Mouse (Mus musculus) left cerebral cortex, adult 2 months (tissue): Measurements from ENCODE around the gene Gm12117. TPM values are rescaled to one million over a fixed set of nuclear protein-coding genes. Genes with fewer than 3 reads are reported as not detected.

Experiments used
- DNase-seq, 2 experiments: peaks; one replicate each; pipeline ENCODE4 v3.0.0; 2021 to 2022; ENCODE audit warnings: low spot score in 2 of 2, mixed read lengths in 1 of 2; ENCODE audit errors: extremely low spot score in 1 of 2
- H3K27ac ChIP-seq: fragments of 200-600 bp; 2 replicates; pipeline ENCODE4 v1.8.1; 2022
- H3K4me3 ChIP-seq: fragments of 200-600 bp; 2 replicates; pipeline ENCODE4 v1.8.1; 2022
- CTCF ChIP-seq: fragments of 200-600 bp; IDR thresholded peaks from 2 replicates; pipeline ENCODE4 v1.8.1; 2022; ENCODE audit warnings: antibody characterized with exemption, mild to moderate bottlenecking, moderate library complexity
- intact Hi-C: fragments of 180-260 bp; cut with DNase I; formaldehyde crosslinking; loops from one replicate; pipeline ENCODE4 v1.15.1; 2025
- long read RNA-seq, 2 experiments: library from polyadenylated mRNA; stranded (forward); transcript quantifications; one replicate each; pipeline ENCODE4 v2.0.0; 2021; ENCODE audit warnings: borderline mapping rate in 2 of 2
- total RNA-seq, 2 experiments: library from RNA; stranded (reverse); gene quantifications; 2 replicates each; pipeline ENCODE4 v1.2.3; 2021

Gm12117 gene
- total RNA-seq, result under 1 TPM in 1 of 2 experiments, not detected in 1; 0.72 TPM
- long read RNA-seq, experiment 1, result 0 reads
- long read RNA-seq, experiment 2, result 0 reads

DNA sequence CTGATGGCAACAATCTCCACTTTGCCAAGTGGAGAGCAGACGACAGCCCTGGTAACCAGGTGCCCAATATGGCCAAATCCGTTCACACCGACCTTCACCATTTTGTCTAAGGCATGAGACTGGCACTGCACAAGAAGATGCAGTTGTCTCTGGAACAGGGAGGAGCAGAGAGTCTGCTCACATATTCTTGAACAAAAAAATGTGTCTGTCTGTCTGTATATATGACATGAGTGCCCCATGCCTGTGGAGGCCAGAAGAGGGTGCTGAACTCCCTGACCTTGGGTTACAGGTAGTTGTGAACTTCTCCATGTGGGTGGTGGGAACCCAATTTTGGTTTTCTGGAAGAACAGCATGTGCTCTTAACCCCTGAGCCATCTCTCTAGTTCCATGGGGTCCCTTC lies at the start of gene Gm12117:
Gene Gm12117 (minus strand): TSS at position 101 of the 400 bp plus-strand sequence.
- Histone ChIP-seq H3K4me3 (no peak within 1 kb of the TSS), H3K27ac (no peak within 1 kb of the TSS)
- DNase-seq, result no peak
- intact Hi-C loops, result no loop called here
- TF ChIP-seq CTCF, result no peak

DNA sequence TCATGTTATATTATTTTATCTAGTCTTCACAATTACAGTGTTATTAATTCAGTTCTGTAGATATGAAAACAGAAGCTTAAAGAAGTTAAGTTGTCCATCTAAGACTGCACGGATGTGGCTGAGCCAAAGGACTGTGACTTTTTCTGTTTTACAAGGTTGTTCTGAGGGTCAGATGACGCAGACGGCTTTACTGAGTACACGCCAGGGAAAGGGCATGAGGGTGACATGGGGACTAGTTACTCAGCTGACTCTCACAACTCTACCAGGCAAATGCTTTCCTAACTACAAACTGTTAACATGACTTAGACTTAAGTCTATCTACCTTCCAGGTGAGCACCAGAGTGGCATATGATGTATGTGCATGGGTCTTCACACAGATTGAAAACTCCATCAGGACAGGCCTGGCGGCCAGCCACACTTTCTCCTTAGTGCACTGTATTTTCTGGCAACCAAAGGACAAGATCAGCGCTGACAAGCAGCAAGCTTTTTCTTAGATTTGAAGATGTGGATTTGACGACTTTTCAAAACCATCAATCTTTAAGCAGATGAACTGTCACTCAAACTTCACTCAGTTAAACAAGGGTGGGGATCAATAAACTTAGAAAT lies 42.6 kb upstream of the Gm12117 start:
- no peak overlapping the region for H3K27ac ChIP-seq
- H3K4me3 ChIP-seq, result no peak overlapping the region
- no peak for DNase-seq
- no peak for TF ChIP-seq CTCF
- intact Hi-C loops, result no loop called here

GRCm38 (mm10) chr11:33309566-33309965 lies 33.0 kb upstream of the Gm12117 start:
- DNase-seq, result no peak
- TF ChIP-seq CTCF, result no peak
- Histone ChIP-seq H3K4me3 (no peak overlapping the region), H3K27ac (no peak overlapping the region)
- intact Hi-C loops, result no loop called here

DNA sequence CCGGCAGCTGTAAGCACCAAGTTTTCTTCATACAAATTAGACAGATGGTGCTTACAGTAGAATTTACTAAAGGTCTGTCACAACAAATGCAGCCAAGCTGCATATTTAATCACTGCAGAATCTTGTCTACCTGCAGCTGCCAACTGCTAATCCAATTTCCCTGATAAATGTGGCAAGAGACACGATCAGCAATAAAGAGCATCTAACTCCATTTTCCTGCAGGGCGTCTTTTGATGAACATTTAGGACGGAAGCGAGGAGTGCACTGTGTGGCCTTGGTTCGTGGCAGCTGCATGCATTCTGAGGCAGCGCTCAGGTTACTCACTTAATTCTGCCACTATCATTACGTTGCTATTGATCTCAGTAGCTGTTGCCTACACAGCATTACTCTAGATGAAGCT lies 24.3 kb upstream of the Gm12117 start:
- intact Hi-C loops, result no loop called here
- no peak for DNase-seq
- no peak for TF ChIP-seq CTCF
- H3K27ac ChIP-seq, result no peak overlapping the region
- no peak overlapping the region for H3K4me3 ChIP-seq

- H3K4me3 ChIP-seq, result no peak overlapping the region
- TF ChIP-seq CTCF, result no peak
- no peak overlapping the region for H3K27ac ChIP-seq
- no peak for DNase-seq
- intact Hi-C loops, result loop anchor here (10.0 kb wide), 1 partner anchor 315 kb away; no protein-coding TSS in a partner anchor
Measured at GRCm38 (mm10) chr11:33299371-33299770, 22.8 kb upstream of the Gm12117 start.

GRCm38 (mm10) chr11:33297121-33297520 lies 20.6 kb upstream of the Gm12117 start:
- no peak overlapping the region for H3K4me3 ChIP-seq
- no peak for DNase-seq
- H3K27ac ChIP-seq, result no peak overlapping the region
- TF ChIP-seq CTCF, result no peak
- intact Hi-C loops, result loop anchor here (10.0 kb wide), 1 partner anchor 318 kb away; no protein-coding TSS in a partner anchor

DNA sequence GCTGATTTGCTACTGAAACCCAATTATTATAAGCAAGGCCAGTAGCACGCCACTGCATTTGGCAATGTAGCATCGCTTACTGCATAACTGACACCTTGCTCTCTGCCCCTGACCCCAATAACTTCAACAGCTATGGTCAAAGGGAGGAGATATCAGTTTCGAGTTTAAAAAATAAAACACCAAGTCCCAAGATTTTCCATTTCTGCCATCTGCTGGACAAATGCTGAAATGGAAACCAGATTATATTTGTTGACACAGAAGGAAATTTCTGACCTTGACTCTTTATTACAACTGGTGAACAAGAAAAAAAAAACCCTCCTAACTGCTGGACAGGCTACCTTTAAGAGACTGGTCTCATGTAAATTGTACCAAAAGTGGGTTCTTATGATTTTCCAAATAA lies 18.9 kb upstream of the Gm12117 start:
- intact Hi-C loops, result loop anchor here (1.0 to 10.0 kb wide), 2 partner anchors 119 to 319 kb away; no protein-coding TSS in a partner anchor
- DNase-seq, result no peak
- TF ChIP-seq CTCF, result peak; percentile 67
- Histone ChIP-seq H3K4me3 (no peak overlapping the region), H3K27ac (no peak overlapping the region)

DNA sequence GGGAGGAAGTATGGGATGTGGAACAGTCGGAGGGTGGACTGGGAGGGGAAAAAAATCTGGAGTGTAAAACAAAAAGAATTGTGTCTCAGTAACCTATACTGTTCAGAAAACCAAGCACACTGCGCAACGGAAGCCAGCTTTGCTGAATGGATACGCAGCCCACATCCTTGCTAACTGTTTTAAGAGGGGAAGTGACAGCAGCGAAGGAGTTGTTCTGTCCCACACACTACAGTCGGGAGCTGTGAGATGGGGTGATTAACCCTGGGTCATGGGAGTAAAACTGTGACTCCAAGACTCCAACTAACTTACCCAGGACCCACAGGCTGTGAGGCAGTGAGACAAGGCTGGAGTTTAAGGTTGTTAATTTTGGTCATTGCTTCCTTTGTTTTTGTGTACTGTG lies 17.5 kb upstream of the Gm12117 start:
- no peak for DNase-seq
- no peak for TF ChIP-seq CTCF
- Histone ChIP-seq H3K4me3 (no peak overlapping the region), H3K27ac (no peak overlapping the region)
- intact Hi-C loops, result loop anchor here (10.0 kb wide), 1 partner anchor 321 kb away; no protein-coding TSS in a partner anchor

DNA sequence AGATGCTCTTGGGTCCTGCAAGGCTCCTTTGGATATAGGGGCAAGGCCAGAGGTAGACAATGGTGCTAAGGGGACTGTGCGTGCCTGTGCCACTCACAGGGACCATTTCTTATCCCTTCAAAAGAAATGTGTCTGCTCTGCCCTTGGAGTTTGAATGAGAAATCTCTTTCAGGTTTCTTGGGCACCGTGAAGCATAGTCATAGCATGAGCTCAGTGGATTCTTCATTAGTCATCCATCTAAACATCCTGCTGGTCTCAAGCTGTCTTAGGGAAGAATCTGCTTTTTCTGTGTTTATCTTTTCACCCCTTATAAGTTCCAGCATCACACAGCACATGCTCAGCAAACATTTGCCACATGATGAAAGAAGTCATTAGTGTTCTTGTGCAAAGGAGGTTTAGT lies 2.0 kb upstream of the Gm12117 start:
- DNase-seq, result no peak
- intact Hi-C loops, result no loop called here
- TF ChIP-seq CTCF, result no peak
- Histone ChIP-seq H3K27ac (no peak overlapping the region), H3K4me3 (no peak overlapping the region)

DNA sequence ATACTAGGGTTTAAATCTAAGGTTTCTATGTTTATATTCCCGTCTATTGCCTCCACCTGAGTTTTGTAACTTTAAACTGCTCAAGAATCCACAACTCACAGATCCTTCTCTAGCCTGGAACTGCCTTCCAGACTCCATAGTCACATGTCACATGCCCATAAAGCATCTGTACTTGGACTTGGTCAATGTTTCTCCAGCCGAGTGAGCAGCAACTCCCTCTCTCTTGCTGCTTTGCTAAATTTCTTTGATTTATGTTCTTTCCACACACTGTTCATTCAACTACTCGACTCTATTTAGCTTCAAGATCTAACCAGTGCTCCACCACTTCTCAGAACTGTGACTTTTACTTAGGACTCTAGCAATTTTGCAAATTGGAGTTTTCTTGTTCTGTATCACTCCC lies 1.7 kb downstream of the Gm12117 start:
- intact Hi-C loops, result no loop called here
- Histone ChIP-seq H3K4me3 (no peak overlapping the region), H3K27ac (no peak overlapping the region)
- TF ChIP-seq CTCF, result no peak
- no peak for DNase-seq

DNA sequence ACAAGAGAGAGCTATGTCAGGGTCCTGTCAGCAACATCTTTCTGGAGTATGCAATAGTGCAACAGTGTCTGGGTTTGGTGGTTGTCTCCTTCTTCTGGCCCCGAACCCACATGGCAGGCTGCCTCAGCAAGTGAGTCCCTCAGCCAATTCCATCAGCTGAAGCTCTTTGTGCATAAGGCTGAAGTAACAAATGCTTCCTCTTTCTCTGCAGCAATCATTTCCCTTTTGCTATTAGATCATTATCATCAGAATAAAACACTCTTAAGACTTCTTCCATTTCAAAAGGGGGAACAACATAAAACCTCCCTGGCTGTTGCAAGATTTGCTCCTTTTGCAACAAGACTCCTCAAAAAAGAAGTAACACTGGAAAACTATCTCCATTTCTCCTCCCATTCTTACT lies 2.2 kb downstream of the Gm12117 start:
- no peak for TF ChIP-seq CTCF
- intact Hi-C loops, result no loop called here
- no peak overlapping the region for H3K27ac ChIP-seq
- H3K4me3 ChIP-seq, result no peak overlapping the region
- DNase-seq, result no peak

- H3K27ac ChIP-seq, result no peak overlapping the region
- no peak overlapping the region for H3K4me3 ChIP-seq
- DNase-seq, result no peak
- intact Hi-C loops, result no loop called here
- no peak for TF ChIP-seq CTCF
Measured at GRCm38 (mm10) chr11:33240295-33240694, 36.2 kb downstream of the Gm12117 start.

GRCm38 (mm10) chr11:33234134-33234533 lies 42.4 kb downstream of the Gm12117 start:
- DNase-seq, result no peak
- no peak for TF ChIP-seq CTCF
- intact Hi-C loops, result no loop called here
- H3K4me3 ChIP-seq, result no peak overlapping the region
- no peak overlapping the region for H3K27ac ChIP-seq
